ENCODE assay signal across 8 mouse cellular contexts in genomic region chr11:107416561-107416926, GRCm38 (mm10). TPM values are rescaled to one million over a fixed set of nuclear protein-coding genes. Genes with fewer than 3 reads are reported as not detected.
DNase-seq lines count a peak whose midpoint lies in the region; ATAC-seq lines count a peak whose summit lies in the region.

No protein-coding gene starts in this region.

- H3K4me1 ChIP-seq in heart, embryonic 10.5 days, result peaks cover 27% of the 10 kb centered on the region
- H3K4me1 ChIP-seq in limb, embryonic 13.5 days, result peaks cover 51% of the 10 kb centered on the region

- no peaks in the 10 kb centered on the region for H3K27me3 ChIP-seq in heart, embryonic 10.5 days (ENCODE audit: insufficient read depth, poor library complexity, severe bottlenecking)
- H3K27me3 ChIP-seq in limb, embryonic 13.5 days, result no peaks in the 10 kb centered on the region

- no peaks in the 10 kb centered on the region for H3K9me3 ChIP-seq in heart, embryonic 10.5 days
- H3K9me3 ChIP-seq in limb, embryonic 13.5 days, result peaks cover 3% of the 10 kb centered on the region; the same call in 1 of the 2 replicates

- ATAC-seq in limb, embryonic 13.5 days (ENCODE audit: low FRiP score, low read depth), result no peak

- no peak overlapping the region for H3K4me3 ChIP-seq in heart, embryonic 10.5 days
- no peak overlapping the region for H3K4me3 ChIP-seq in limb, embryonic 13.5 days

- WGBS in heart, embryonic 10.5 days, result 53% methylated on average over 4 of the region's 4 CpGs
- 34% methylated on average over 4 of the region's 4 CpGs for WGBS in limb, embryonic 13.5 days

- peak overlapping the region; percentile 52; the same call in 1 of the 2 replicates for H3K27ac ChIP-seq in heart, embryonic 10.5 days
- H3K27ac ChIP-seq in limb, embryonic 13.5 days, result peak overlapping the region; percentile 67

- H3K9ac ChIP-seq in limb, embryonic 13.5 days, result no peak overlapping the region

- no peaks in the 10 kb centered on the region for H3K36me3 ChIP-seq in heart, embryonic 10.5 days
- no peaks in the 10 kb centered on the region for H3K36me3 ChIP-seq in limb, embryonic 13.5 days

- no peak for DNase-seq in heart, embryonic 10.5 days (ENCODE audit: low spot score)
- DNase-seq in heart, adult 9 months (ENCODE audit: low spot score in 2 of 2), result no peak
- peak; percentile 31 for DNase-seq in thymus, postnatal 25 days
- DNase-seq in thymus, postnatal 10 days (ENCODE audit: low spot score in 2 of 2), result no peak
- DNase-seq in retina, postnatal 1 day, result peak; percentile 92
- no peak for DNase-seq in urinary bladder, postnatal 36 days (ENCODE audit: low spot score in 2 of 2)
- no peak for DNase-seq in ovary, postnatal 14 days (ENCODE audit: low spot score)

- H3K4me2 ChIP-seq in limb, embryonic 13.5 days (replicated peaks), result no peak overlapping the region

RNA-seq across cellular contexts. Expression of gene Pitpnc1, which starts 54.0 kb away (rescaled TPM):
- polyA plus RNA-seq in heart, embryonic 10.5 days (2016; fragmentation: Nextera tagmentation; extraction: Ambion mirVana), result 6.6 and 11.6 TPM in 2 replicates
- 39.4 and 40.5 TPM in 2 replicates for polyA plus RNA-seq in limb, embryonic 13.5 days (2015; fragmentation: Nextera tagmentation; extraction: Ambion mirVana)

Comparison
In these comparisons a context has a peak if more than half of its experiments do, and no peak if none do; other contexts are left out.
1. DNase-seq: peak in thymus, postnatal 25 days (single experiment) and retina, postnatal 1 day (single experiment); none in heart, embryonic 10.5 days (single experiment), heart, adult 9 months (0 of 2), thymus, postnatal 10 days (0 of 2), urinary bladder, postnatal 36 days (0 of 2) and ovary, postnatal 14 days (single experiment).